Mouse (Mus musculus) MEL (cell line): Measurements from ENCODE around the gene Smim17.
"Not testable (repeated sequence)": the region's sequence is repeated elsewhere in the genome, so short reads cannot be mapped to it uniquely, and the experiment has no call there.

Experiments
- CHD2 ChIP-seq: IDR thresholded peaks from 2 replicates; pipeline ENCODE4 v1.6.1; 2011; ENCODE audit warnings: low read length, improper control_type of control experiment
- CTCF ChIP-seq, 3 experiments: IDR thresholded peaks in 2 of 3; conservative IDR thresholded peaks in 1 of 3; 2 replicates each; pipeline ENCODE4 v1.5.1; 2011 to 2012; ENCODE audit warnings: low read length in 3 of 3, low read depth in 2 of 3, mild to moderate bottlenecking in 2 of 3, improper control_type of control experiment in 1 of 3, inconsistent platforms in 1 of 3, mixed read lengths in 1 of 3, moderate library complexity in 1 of 3; ENCODE audit not compliant: control insufficient read depth in 1 of 3, insufficient read depth in 1 of 3, poor library complexity in 1 of 3, severe bottlenecking in 1 of 3
- GATA1 ChIP-seq: IDR thresholded peaks from 2 replicates; pipeline ENCODE4 v1.6.1; 2011; ENCODE audit warnings: low read depth, low read length, improper control_type of control experiment
- KAT2A ChIP-seq: conservative IDR thresholded peaks from 2 replicates; pipeline ENCODE4 v1.6.1; 2012; ENCODE audit warnings: low read depth, low read length, improper control_type of control experiment, inconsistent platforms
- MAFK ChIP-seq: IDR thresholded peaks from 2 replicates; pipeline ENCODE4 v1.6.1; 2011; ENCODE audit warnings: low read depth, mild to moderate bottlenecking, low read length, improper control_type of control experiment, borderline replicate concordance
- MAX ChIP-seq: IDR thresholded peaks from 2 replicates; pipeline ENCODE4 v1.6.1; 2011; ENCODE audit warnings: low read length, improper control_type of control experiment
- POLR2A ChIP-seq, 2 experiments: IDR thresholded peaks; 2 replicates each; pipeline ENCODE4 v1.6.1; 2011 to 2012; ENCODE audit warnings: low read length in 2 of 2, mild to moderate bottlenecking in 2 of 2, control low read depth in 1 of 2, improper control_type of control experiment in 1 of 2, low read depth in 1 of 2, moderate library complexity in 1 of 2; ENCODE audit not compliant: control insufficient read depth in 1 of 2, insufficient read depth in 1 of 2, poor library complexity in 1 of 2
- RAD21 ChIP-seq: IDR thresholded peaks from 2 replicates; pipeline ENCODE4 v1.6.1; 2011; ENCODE audit warnings: mild to moderate bottlenecking, low read depth, low read length, improper control_type of control experiment
- ZKSCAN1 ChIP-seq: IDR thresholded peaks from 2 replicates; pipeline ENCODE4 v1.6.1; 2012; ENCODE audit warnings: low read depth, mild to moderate bottlenecking, inconsistent platforms, low read length, improper control_type of control experiment, moderate library complexity
- ZMIZ1 ChIP-seq: IDR thresholded peaks from 2 replicates; pipeline ENCODE4 v1.6.1; 2012; ENCODE audit warnings: low read depth, mild to moderate bottlenecking, inconsistent platforms, low read length, improper control_type of control experiment, moderate library complexity

DNA sequence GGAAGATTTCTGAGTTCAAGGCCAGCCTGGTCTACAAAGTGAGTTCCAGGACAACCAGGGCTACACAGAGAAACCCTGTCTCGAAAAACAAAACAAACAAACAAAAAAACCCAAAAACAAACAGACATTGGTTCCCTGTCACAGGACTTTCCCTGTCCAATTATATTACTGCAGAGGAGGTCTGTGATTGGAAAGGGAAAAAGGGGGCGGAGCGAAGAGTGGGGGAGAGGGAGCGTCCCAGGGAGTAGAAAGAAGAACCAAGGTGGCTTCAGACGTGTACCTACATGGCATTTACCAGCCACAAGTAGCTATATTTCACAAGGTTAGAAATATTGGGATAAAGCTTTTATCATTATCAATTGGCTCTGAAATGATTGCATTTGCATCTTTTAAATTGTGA, 30.4 kb upstream of the Smim17 start:
- TF ChIP-seq CTCF (IDR thresholded peaks at IDR 0.05 in 2 of 3, conservative IDR thresholded peaks at IDR 0.05 in 1 of 3; ENCODE audit: control insufficient read depth in 1 of 3, insufficient read depth in 1 of 3, low read depth in 2 of 3, low read length in 3 of 3, poor library complexity in 1 of 3, severe bottlenecking in 1 of 3); MAFK; CHD2; POLR2A (IDR thresholded peaks at IDR 0.05; ENCODE audit: control insufficient read depth in 1 of 2, insufficient read depth in 1 of 2, low read depth in 1 of 2, low read length in 2 of 2, poor library complexity in 1 of 2); ZKSCAN1; RAD21; MAX; KAT2A; GATA1; ZMIZ1: not testable (repeated sequence)
